Mouse (Mus musculus): ENCODE results near the gene Uspl1.

Uspl1 gene

GRCm38 (mm10) chr5:149261866-149262265, 77.7 kb downstream of the Uspl1 start:
- DNase-seq: peak in 1 of 2 experiments; percentile 21

GRCm38 (mm10) chr5:149264405-149264804, 80.3 kb downstream of the Uspl1 start, which contains the start of gene Alox5ap:
TSS of gene Alox5ap (plus strand) at chr5:149264767.
- DNase-seq: no peak

- DNase-seq: no peak
Measured at GRCm38 (mm10) chr5:149264878-149265279, 80.7 kb downstream of the Uspl1 start.

Measured in kidney, postnatal 25 days (tissue).